Mouse (Mus musculus): ENCODE measurements at regions not wholly inside any gene's neighbourhood (a gene's known extent, or its start where the extent isn't known, plus 50 kb on each side); places are given as distances from the start of the nearest gene placed in this dataset.

- ATAC-seq (replicated peaks; ENCODE audit: insufficient number of reproducible peaks, low FRiP score, low TSS enrichment, low read depth) = no peak
- Histone ChIP-seq H3K9ac (replicated peaks; ENCODE audit: low read length) (no peak overlapping the region), H3K27ac (replicated peaks; ENCODE audit: low read depth, low read length) (no peak overlapping the region), H3K9me3 (replicated peaks; ENCODE audit: control insufficient read depth, low read length) (peaks cover 3% of the 10 kb centered on the region; the same call in 1 of the 2 replicates), H3K4me2 (ENCODE audit: low read depth, low read length) (no peak overlapping the region), H3K4me3 (ENCODE audit: low read depth, low read length) (no peak overlapping the region), H3K36me3 (replicated peaks; ENCODE audit: control insufficient read depth, insufficient read depth, low read depth, low read length) (no peaks in the 10 kb centered on the region), H3K4me1 (ENCODE audit: control insufficient read depth, insufficient read depth, low read length) (no peaks in the 10 kb centered on the region), H3K27me3 (ENCODE audit: control insufficient read depth, insufficient read depth, low read length) (no peaks in the 10 kb centered on the region)
- WGBS = 81% methylated on average over 1 of the region's 1 CpGs
- DNase-seq (ENCODE audit: low spot score) = no peak
These were observed 56.1 kb upstream of the Rmdn2 start for GRCm38 (mm10) chr17:79555593-79555992.
